Mouse (Mus musculus): ENCODE data around the gene Lrrfip1.

- no peak for TF ChIP-seq CTCF (IDR thresholded peaks at IDR 0.05; ENCODE audit: low read depth)
- no peak for TF ChIP-seq EP300 (IDR thresholded peaks at IDR 0.05; ENCODE audit: low read depth)
Measured at GRCm38 (mm10) chr1:91054074-91054471, 55.5 kb downstream of the Lrrfip1 start.
